Mouse (Mus musculus) small intestine, adult 2 months (tissue): Measurements from ENCODE around the gene Klc3. TPM values are rescaled to one million over a fixed set of nuclear protein-coding genes. Genes with fewer than 3 reads are reported as not detected.
A peak's percentile ranks its signal among the peaks of the same experiment; 100 is the strongest.

Source experiments
- H3K27ac ChIP-seq: fragments of 200-500 bp; 2 replicates; pipeline ENCODE4 v1.5.1; 2012; ENCODE audit warnings: low read depth, low read length, control low read depth, inconsistent platforms; ENCODE audit not compliant: insufficient read depth
- H3K27me3 ChIP-seq: fragments of 200-500 bp; 2 replicates; pipeline ENCODE4 v1.6.1; 2012; ENCODE audit warnings: mild to moderate bottlenecking, moderate library complexity, low read length, inconsistent platforms; ENCODE audit not compliant: control insufficient read depth, insufficient read depth
- H3K36me3 ChIP-seq: fragments of 200-500 bp; 2 replicates; pipeline ENCODE4 v1.6.1; 2012; ENCODE audit warnings: mild to moderate bottlenecking, low read length, control low read depth, inconsistent platforms; ENCODE audit not compliant: control insufficient read depth, insufficient read depth
- H3K4me1 ChIP-seq: fragments of 200-500 bp; 2 replicates; pipeline ENCODE4 v1.6.1; 2012; ENCODE audit warnings: low read length, inconsistent platforms, mixed read lengths; ENCODE audit not compliant: control insufficient read depth, insufficient read depth, insufficient read length
- H3K4me3 ChIP-seq: fragments of 200-500 bp; 2 replicates; pipeline ENCODE4 v1.5.1; 2012; ENCODE audit warnings: low read depth, mild to moderate bottlenecking, control low read depth, inconsistent platforms, low read length, moderate library complexity
- CTCF ChIP-seq: fragments of 200-500 bp; IDR thresholded peaks from 2 replicates; pipeline ENCODE4 v1.5.1; 2012; ENCODE audit warnings: low read depth, mild to moderate bottlenecking, control low read depth, inconsistent platforms, low read length, moderate library complexity, mixed read lengths; ENCODE audit not compliant: insufficient replicate concordance, insufficient read length; ENCODE audit errors: extremely low read depth
- POLR2A ChIP-seq: fragments of 200-500 bp; IDR thresholded peaks from 2 replicates; pipeline ENCODE4 v1.6.1; 2012; ENCODE audit warnings: low read depth, mild to moderate bottlenecking, control low read depth, inconsistent platforms, low read length, moderate library complexity
- WGBS: fragments of 180-500 bp; shearing (Covaris S2); methylation state at CpG from one replicate; pipeline ENCODE4 v1.1.7; 2018; 5-methylcytosine and 5-hydroxymethylcytosine counted together
- polyA plus RNA-seq: library from polyadenylated mRNA; depleted of rRNA; stranded (reverse); fragments of >200 nt; gene quantifications from 2 replicates; pipeline ENCODE4 v1.2.3, GENCODE M21; 2012; rRNA removed

Gene Klc3
- polyA plus RNA-seq, 1 experiment: 2.6 TPM

DNA sequence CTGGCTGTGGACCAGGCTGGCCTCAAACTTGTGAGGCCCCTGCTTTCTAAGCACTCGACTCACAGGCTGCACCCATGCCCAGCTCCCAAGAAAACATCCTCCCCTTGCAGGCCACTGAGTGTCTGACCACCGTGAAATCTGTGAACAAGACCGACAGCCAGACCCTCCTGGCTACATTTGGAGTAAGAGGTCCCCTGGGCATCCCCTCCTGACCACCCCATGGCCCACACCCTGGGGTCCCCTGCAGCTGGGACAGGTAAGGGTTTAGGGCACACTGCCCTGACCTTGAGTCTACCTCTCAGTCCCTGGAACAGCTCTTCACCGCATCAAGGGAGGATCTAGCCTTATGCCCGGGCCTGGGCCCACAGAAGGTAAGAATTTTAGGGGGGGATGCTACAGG, 48.9 kb downstream of the Klc3 start:
- Histone ChIP-seq H3K4me1 (peaks cover under 1% of the 10 kb centered on the region), H3K4me3 (no peak overlapping the region), H3K27me3 (no peaks in the 10 kb centered on the region), H3K27ac (no peak overlapping the region), H3K36me3 (peaks cover 6% of the 10 kb centered on the region; the same call in 1 of the 2 replicates)
- TF ChIP-seq CTCF (no peak), POLR2A (no peak)
- WGBS: 90% methylated on average over 5 of the region's 5 CpGs

DNA sequence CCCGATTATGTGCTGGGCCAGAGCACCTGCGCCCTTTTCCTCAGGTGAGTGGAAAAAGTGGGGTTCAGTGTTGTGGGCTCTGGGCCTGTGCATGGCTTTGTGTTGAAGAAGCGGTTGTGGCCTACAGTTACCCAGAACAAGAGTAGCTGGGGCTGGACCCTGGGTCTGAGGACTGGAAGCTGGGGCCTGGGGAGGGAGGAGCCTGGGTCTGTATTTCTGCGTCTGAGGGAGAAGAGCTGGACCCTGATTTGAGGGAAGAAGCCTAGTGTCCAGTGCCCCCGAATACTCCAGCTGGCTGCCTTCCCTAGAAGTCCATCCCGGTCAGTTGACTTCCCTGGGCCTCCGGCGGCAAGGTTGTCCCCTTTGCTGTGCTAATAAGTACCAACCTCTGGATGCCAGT, 53.7 kb downstream of the Klc3 start:
- Histone ChIP-seq H3K4me3 (no peak overlapping the region), H3K4me1 (peaks cover 6% of the 10 kb centered on the region; the same call in 1 of the 2 replicates), H3K36me3 (peaks cover 11% of the 10 kb centered on the region), H3K27me3 (no peaks in the 10 kb centered on the region), H3K27ac (no peak overlapping the region)
- WGBS: 97% methylated on average over 8 of the region's 8 CpGs
- TF ChIP-seq POLR2A: no peak
- no peak for TF ChIP-seq CTCF

DNA sequence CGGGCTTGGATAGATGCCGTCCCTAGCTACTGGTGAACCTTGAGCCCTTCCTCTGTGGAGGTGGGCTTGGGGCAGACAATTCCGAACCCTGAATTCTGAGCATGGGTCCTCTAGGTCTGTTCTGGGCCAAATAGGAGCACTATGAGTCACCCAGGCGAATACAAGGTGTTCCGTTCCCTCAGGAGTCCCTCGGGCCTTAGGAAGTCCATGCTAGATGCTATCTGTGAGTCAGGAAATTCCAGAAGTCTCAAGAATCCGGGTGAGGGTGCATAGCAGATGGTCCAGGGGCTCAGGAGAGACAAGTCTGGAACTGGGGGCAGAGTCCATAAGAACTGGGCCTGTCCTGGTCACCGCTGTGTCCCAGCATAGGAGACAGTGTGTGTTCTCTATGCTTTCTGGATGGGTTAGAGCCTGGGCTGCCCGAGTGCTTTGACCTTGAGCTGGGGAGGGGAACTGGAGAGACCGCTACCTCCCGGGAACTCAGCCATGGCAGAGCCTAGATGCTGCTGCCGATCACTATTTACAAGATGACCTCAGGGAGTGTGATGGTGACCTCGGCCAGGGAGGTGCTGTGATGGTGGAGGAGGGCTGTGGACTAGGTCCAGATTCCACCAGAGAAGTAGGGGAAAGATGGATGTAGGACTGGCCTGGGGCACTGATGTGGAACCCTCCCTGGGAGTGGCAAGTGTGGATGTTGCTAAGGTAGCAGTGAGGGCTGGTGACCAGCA, 54.6 kb downstream of the Klc3 start:
- 82% methylated on average over 13 of the region's 13 CpGs for WGBS
- no peak overlapping the region for H3K27ac ChIP-seq
- peaks cover 7% of the 10 kb centered on the region for H3K36me3 ChIP-seq
- no peak for TF ChIP-seq POLR2A
- TF ChIP-seq CTCF: no peak
- peaks cover 8% of the 10 kb centered on the region for H3K4me1 ChIP-seq
- no peaks in the 10 kb centered on the region for H3K27me3 ChIP-seq
- H3K4me3 ChIP-seq: no peak overlapping the region

DNA sequence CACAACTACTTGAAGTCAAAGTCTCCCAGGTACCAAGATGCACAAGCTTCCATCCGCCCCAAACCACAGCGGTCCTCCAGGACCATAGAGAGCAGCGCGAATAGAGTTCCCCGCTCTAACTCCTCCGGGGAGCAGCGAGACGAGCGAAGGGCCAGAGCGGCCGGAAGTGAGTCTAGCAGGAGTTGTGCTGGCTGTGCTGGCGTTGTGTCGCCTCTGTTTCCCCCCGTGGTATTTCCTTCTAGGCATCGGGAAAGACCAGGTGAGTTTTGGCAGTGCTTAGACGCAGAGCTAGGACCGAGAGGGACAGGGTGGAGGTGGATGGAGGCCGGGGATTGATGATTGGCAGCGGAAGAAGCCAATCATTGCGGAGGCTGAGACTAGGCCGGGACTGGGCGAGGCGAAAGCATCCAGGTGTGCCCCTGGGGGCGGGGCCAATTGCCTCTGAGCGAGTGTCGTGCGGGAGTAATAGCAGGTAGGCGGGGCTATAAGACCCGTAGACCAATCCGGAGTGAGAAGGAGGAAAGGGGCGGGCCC, 58.9 kb downstream of the Klc3 start:
- Histone ChIP-seq H3K36me3 (peaks cover 4% of the 10 kb centered on the region), H3K27me3 (peaks cover 8% of the 10 kb centered on the region), H3K27ac (peak overlapping the region; percentile 76), H3K4me1 (peaks cover 14% of the 10 kb centered on the region), H3K4me3 (peak overlapping the region; percentile 67)
- WGBS: under 1% methylated on average over 31 of the region's 31 CpGs
- TF ChIP-seq CTCF (no peak), POLR2A (no peak)

Other genes starting within 250 kb of the Klc3 start
- gene Gipr, start 238.0 kb downstream of the Klc3 start, polyA plus RNA-seq: 0.53 and 0.62 TPM in 2 replicates
- 15.8 and 17.2 TPM in 2 replicates for gene Eml2, start 227.7 kb downstream of the Klc3 start, polyA plus RNA-seq
- 3.8 and 4.4 TPM in 2 replicates for gene Gpr4, start 191.6 kb downstream of the Klc3 start, polyA plus RNA-seq
- gene Opa3, start 175.8 kb downstream of the Klc3 start, polyA plus RNA-seq: 17.1 and 34.6 TPM in 2 replicates
- gene Vasp, start 132.3 kb downstream of the Klc3 start, polyA plus RNA-seq: 183 and 517 TPM in 2 replicates
- 1.8 and 11.8 TPM in 2 replicates for gene Ppm1n, start 124.0 kb downstream of the Klc3 start, polyA plus RNA-seq
- gene Rtn2, start 121.5 kb downstream of the Klc3 start, polyA plus RNA-seq: 6.7 and 11.7 TPM in 2 replicates
- 1.7 and 16.7 TPM in 2 replicates for gene Fosb, start 94.1 kb downstream of the Klc3 start, polyA plus RNA-seq
- gene Ercc1, start 59.3 kb downstream of the Klc3 start, polyA plus RNA-seq: 9.3 and 17.5 TPM in 2 replicates
- gene Cd3eap, start 44.6 kb downstream of the Klc3 start, polyA plus RNA-seq: 2.0 and 2.5 TPM in 2 replicates
- gene Ppp1r13l, start 44.4 kb downstream of the Klc3 start, polyA plus RNA-seq: 6.2 and 10.4 TPM in 2 replicates
- 21.0 and 31.2 TPM in 2 replicates for gene Ercc2, start 22.1 kb downstream of the Klc3 start, polyA plus RNA-seq
- 31.9 and 45.3 TPM in 2 replicates for gene Ckm, start 672 bp upstream of the Klc3 start, polyA plus RNA-seq
- 11.6 and 27.4 TPM in 2 replicates for gene Mark4, start 54.7 kb upstream of the Klc3 start, polyA plus RNA-seq
- gene Exoc3l2, start 59.2 kb upstream of the Klc3 start, polyA plus RNA-seq: 6.5 and 12.0 TPM in 2 replicates
- 11.9 and 24.9 TPM in 2 replicates for gene Bloc1s3, start 104.3 kb upstream of the Klc3 start, polyA plus RNA-seq
- 56.3 and 120 TPM in 2 replicates for gene Trappc6a, start 104.3 kb upstream of the Klc3 start, polyA plus RNA-seq
- 0.23 and 0.43 TPM in 2 replicates for gene Nkpd1, start 113.7 kb upstream of the Klc3 start, polyA plus RNA-seq
- 57.9 and 115 TPM in 2 replicates for gene Ppp1r37, start 159.0 kb upstream of the Klc3 start, polyA plus RNA-seq
- 3.0 and 3.7 TPM in 2 replicates for gene Zfp296, start 173.2 kb upstream of the Klc3 start, polyA plus RNA-seq
- 85.5 and 146 TPM in 2 replicates for gene Gemin7, start 173.5 kb upstream of the Klc3 start, polyA plus RNA-seq
- gene Clasrp, start 200.4 kb upstream of the Klc3 start, polyA plus RNA-seq: 91.6 and 184 TPM in 2 replicates
- 47.2 and 144 TPM in 2 replicates for gene Relb, start 225.3 kb upstream of the Klc3 start, polyA plus RNA-seq